Mouse (Mus musculus) midbrain, embryonic 15.5 days (tissue): ENCODE measurements around the gene Bche. TPM values are rescaled to one million over a fixed set of nuclear protein-coding genes. Genes with fewer than 3 reads are reported as not detected.
A peak's percentile ranks its signal among the peaks of the same experiment; 100 is the strongest.

Source experiments
- ATAC-seq: fragments of 200-750 bp; cut with Nextera tagmentation; replicated peaks from 2 replicates; pipeline ENCODE4 v1.8.0; 2017; ENCODE audit warnings: moderate TSS enrichment
- H3K27ac ChIP-seq: fragments of 300-500 bp; sonication (generic); 2 replicates; pipeline ENCODE4 v1.5.1; 2015; ENCODE audit warnings: mild to moderate bottlenecking, inconsistent platforms
- H3K27me3 ChIP-seq: fragments of 300-500 bp; sonication (generic); replicated peaks from 2 replicates; pipeline ENCODE4 v1.6.1; 2015; ENCODE audit warnings: inconsistent platforms
- H3K36me3 ChIP-seq: fragments of 300-500 bp; sonication (generic); replicated peaks from 2 replicates; pipeline ENCODE4 v1.6.1; 2015; ENCODE audit warnings: inconsistent platforms
- H3K4me1 ChIP-seq: fragments of 300-500 bp; sonication (generic); 2 replicates; pipeline ENCODE4 v1.6.1; 2015; ENCODE audit warnings: inconsistent platforms
- H3K4me2 ChIP-seq: fragments of 300-500 bp; sonication (generic); 2 replicates; pipeline ENCODE4 v1.6.1; 2015; ENCODE audit warnings: inconsistent platforms, mild to moderate bottlenecking, moderate library complexity
- H3K4me3 ChIP-seq: fragments of 300-500 bp; sonication (generic); 2 replicates; pipeline ENCODE4 v1.5.1; 2015; ENCODE audit warnings: mild to moderate bottlenecking, inconsistent platforms
- H3K9ac ChIP-seq: fragments of 300-500 bp; sonication (generic); 2 replicates; pipeline ENCODE4 v1.6.1; 2015; ENCODE audit warnings: mild to moderate bottlenecking, inconsistent platforms
- H3K9me3 ChIP-seq: fragments of 300-500 bp; sonication (generic); 2 replicates; pipeline ENCODE4 v1.6.1; 2016; ENCODE audit warnings: inconsistent platforms
- WGBS: fragments of 180-500 bp; shearing (Covaris S2); methylation state at CpG from one replicate; pipeline ENCODE4 v1.1.7; 2015; ENCODE audit warnings: mixed read lengths; 5-methylcytosine and 5-hydroxymethylcytosine counted together
- polyA plus RNA-seq: library from polyadenylated mRNA; unstranded; fragments of >200 nt; fragmentation: Nextera tagmentation; extraction: Ambion mirVana; gene quantifications from 2 replicates; pipeline ENCODE4 v1.2.1, GENCODE M21; 2015

The Bche gene
- 1.0 and 1.1 TPM in 2 replicates for polyA plus RNA-seq

DNA sequence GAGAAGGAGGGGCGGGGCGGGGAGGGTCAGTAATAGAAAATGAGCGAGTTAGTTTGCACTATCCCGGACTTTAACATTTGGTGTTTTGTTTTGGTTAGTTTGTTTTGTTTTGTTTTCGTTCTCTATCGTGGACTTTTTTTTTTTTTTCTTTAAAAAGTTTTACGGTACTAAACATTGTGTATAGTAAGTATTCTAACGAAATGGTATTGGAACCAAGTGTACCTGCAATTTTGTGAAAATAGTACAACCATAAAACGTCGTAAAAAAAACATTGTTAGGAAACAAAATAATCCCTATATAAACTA lies at the start of gene Bche:
Gene Bche, minus strand, starts transcription at position 6 of the 305 bp plus-strand sequence.
- WGBS: 16% methylated on average over 10 of the region's 10 CpGs
- Histone ChIP-seq H3K4me3 (peak within 1 kb of the TSS; percentile 41), H3K4me2 (peak within 1 kb of the TSS; percentile 83), H3K27ac (no peak within 1 kb of the TSS), H3K9ac (peak within 1 kb of the TSS; percentile 33), H3K4me1 (no peaks in the 10 kb centered on the region), H3K36me3 (no peaks in the 10 kb centered on the region), H3K27me3 (no peaks in the 10 kb centered on the region), H3K9me3 (no peaks in the 10 kb centered on the region)
- no peak for ATAC-seq

DNA sequence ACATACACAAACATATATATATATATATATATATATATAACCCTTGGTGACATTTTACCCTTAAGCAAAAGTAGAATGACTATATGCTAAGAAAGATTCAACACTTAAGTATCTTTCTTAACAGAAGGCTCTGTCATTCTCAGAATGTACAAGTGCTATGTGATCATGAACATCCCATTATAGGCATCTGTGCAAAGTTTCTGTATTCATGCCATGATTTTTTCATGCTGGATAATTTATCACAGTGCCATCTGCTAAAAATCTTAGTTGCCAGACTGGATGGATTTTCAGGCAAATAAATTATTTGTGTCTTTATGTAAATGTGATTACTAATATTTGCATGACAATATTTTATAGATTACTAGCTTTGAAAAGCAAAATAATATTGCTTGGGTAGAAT lies 33.8 kb upstream of the Bche start:
- Histone ChIP-seq H3K9me3 (no peaks in the 10 kb centered on the region), H3K4me2 (no peak overlapping the region), H3K4me1 (no peaks in the 10 kb centered on the region), H3K27me3 (no peaks in the 10 kb centered on the region), H3K9ac (no peak overlapping the region), H3K27ac (no peak overlapping the region), H3K4me3 (no peak overlapping the region), H3K36me3 (no peaks in the 10 kb centered on the region)
- ATAC-seq: no peak

DNA sequence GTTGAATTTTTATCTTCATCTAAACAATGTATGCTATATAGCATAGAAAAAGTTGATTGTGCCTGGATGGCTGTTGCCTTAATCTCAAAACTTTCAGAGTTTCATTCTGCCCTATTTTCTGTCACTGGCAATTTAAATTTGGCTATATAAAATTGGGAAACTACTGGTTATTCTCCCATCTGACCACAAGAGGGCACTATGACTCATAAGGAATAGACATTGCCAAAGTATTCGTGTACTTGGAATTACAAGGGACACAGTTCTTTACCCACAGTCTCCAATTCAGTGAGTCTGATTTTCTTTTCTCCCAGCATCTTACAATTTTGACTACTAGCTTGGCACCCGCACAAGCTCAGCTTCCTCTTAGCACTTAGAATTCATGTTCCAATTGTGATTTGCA lies 23.5 kb upstream of the Bche start:
- no peak for ATAC-seq
- Histone ChIP-seq H3K4me2 (no peak overlapping the region), H3K27me3 (no peaks in the 10 kb centered on the region), H3K9me3 (no peaks in the 10 kb centered on the region), H3K9ac (no peak overlapping the region), H3K4me1 (no peaks in the 10 kb centered on the region), H3K4me3 (no peak overlapping the region), H3K27ac (no peak overlapping the region), H3K36me3 (no peaks in the 10 kb centered on the region)
- WGBS: 38% methylated on average over 2 of the region's 2 CpGs

DNA sequence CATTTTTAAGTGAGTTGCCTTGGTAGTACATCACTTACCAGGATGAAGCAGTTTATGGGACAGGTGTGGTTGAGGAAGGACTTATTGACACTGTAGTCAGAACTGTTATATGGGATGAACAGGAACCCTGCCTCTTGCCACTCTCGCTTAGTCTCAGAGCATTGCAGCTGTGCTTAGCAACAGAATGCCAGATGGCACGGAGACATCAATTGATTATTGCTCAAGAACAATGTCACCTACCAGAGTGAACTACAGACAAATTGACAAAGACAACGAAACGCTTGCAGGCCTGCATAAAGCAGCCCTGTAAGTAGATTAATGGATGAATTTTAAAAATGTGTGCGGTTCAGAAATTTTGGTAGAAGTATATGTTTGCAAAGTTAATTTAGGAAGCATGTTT lies 21.3 kb upstream of the Bche start:
- Histone ChIP-seq H3K4me1 (no peaks in the 10 kb centered on the region), H3K4me2 (no peak overlapping the region), H3K27ac (no peak overlapping the region), H3K9me3 (no peaks in the 10 kb centered on the region), H3K36me3 (no peaks in the 10 kb centered on the region), H3K27me3 (no peaks in the 10 kb centered on the region), H3K9ac (no peak overlapping the region), H3K4me3 (no peak overlapping the region)
- WGBS: 65% methylated on average over 5 of the region's 5 CpGs
- ATAC-seq: no peak

DNA sequence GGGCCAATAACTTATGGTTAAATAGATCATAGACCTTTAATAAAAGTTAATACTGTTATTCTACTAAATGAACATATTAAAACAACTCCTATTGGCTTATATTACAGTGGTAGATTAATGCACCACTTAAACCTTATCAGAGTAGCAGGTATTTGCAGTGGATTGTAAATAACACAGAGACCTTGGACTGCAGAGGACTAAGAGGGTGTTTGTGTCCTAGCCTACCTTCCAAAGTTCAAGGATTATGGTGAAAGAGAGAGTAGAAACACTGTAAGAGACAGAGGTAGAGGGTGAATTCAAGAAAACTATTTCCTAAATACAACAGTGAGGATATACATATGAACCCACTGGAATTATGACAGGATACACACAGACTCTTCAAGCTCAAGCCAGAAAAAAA lies 17.5 kb upstream of the Bche start:
- no peaks in the 10 kb centered on the region for H3K4me1 ChIP-seq
- no peak overlapping the region for H3K9ac ChIP-seq
- H3K36me3 ChIP-seq: no peaks in the 10 kb centered on the region
- H3K4me2 ChIP-seq: no peak overlapping the region
- no peaks in the 10 kb centered on the region for H3K9me3 ChIP-seq
- H3K27ac ChIP-seq: no peak overlapping the region
- no peak overlapping the region for H3K4me3 ChIP-seq
- no peaks in the 10 kb centered on the region for H3K27me3 ChIP-seq
- no peak for ATAC-seq

DNA sequence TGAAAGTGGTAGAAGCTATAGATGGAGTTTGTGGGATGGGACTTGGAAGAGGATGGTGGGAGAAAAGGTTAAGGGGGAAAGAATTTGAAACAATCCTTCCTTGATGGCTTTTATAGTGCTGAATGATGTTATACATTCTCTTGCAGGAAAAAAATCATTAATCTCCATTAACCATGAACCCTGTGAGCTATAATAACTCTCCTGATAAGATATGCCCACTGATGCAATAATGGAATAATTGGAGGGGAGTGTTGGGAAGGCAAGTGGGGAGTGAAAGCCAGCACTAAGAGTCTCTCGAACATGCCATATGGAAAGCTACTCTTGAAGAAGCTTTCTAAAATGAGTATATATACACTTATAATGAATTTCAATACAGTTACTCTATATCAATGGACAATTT lies 16.7 kb upstream of the Bche start:
- Histone ChIP-seq H3K4me1 (no peaks in the 10 kb centered on the region), H3K4me2 (no peak overlapping the region), H3K27ac (no peak overlapping the region), H3K27me3 (no peaks in the 10 kb centered on the region), H3K9me3 (no peaks in the 10 kb centered on the region), H3K9ac (no peak overlapping the region), H3K36me3 (no peaks in the 10 kb centered on the region), H3K4me3 (no peak overlapping the region)
- WGBS: 97% methylated on average over 1 of the region's 1 CpGs
- no peak for ATAC-seq

DNA sequence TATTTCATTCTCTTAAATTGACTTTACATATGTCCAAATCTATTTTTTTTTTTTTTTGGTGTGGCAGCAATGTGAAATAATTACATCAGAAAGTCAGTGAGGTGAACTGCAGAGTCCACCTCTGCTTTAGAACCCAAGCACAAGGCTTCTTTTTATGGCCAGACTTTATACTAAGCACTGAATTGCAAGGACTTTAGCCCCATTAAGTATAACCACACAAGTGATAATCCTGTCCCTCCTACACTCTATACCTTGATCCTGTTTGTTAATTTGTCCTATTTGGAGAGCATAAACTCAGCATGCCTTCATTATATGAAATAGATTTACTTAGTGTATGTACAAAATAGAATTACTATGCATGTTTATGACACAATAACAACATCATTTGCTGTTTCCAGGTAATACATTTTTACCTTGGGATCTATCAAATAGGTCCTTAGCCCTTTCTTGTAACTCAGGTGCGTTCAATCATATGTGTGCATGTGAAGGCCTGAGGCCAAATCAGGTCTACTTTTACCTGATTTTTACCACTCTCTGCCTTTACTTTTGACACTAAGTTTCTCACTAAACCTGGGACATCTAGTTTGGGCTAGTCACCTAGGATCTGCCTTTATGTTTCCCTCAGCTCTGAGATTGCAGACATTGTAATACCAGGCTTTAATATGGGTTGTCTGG lies 9.5 kb upstream of the Bche start:
- no peak for ATAC-seq
- Histone ChIP-seq H3K27me3 (no peaks in the 10 kb centered on the region), H3K9me3 (no peaks in the 10 kb centered on the region), H3K9ac (no peak overlapping the region), H3K4me3 (no peak overlapping the region), H3K4me2 (no peak overlapping the region), H3K4me1 (no peaks in the 10 kb centered on the region), H3K36me3 (no peaks in the 10 kb centered on the region), H3K27ac (no peak overlapping the region)
- 92% methylated on average over 1 of the region's 1 CpGs for WGBS

DNA sequence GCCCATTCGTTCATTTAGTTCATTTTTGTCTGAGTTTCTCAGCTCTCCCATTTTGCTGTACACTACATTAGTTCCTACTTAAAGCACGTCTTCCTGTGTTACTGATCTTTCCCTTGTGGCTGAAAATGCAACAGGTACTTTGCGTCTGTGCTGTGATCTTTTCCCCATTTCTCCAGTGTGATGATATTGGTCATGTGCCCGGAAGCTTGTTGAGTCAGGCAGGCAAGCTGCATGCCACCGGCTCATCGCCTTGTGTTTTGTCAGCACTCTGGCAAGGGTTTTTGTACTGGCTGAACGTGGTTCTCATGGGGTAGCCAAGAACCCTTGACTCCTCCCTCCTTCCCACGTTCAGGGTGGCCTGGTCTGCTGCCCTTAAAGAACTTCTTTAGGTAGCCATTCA lies 1.7 kb upstream of the Bche start:
- no peaks in the 10 kb centered on the region for H3K36me3 ChIP-seq
- H3K4me2 ChIP-seq: no peak overlapping the region
- H3K9ac ChIP-seq: no peak overlapping the region
- H3K27ac ChIP-seq: no peak overlapping the region
- H3K4me1 ChIP-seq: no peaks in the 10 kb centered on the region
- H3K27me3 ChIP-seq: no peaks in the 10 kb centered on the region
- no peak for ATAC-seq
- WGBS: 74% methylated on average over 8 of the region's 8 CpGs
- no peaks in the 10 kb centered on the region for H3K9me3 ChIP-seq
- H3K4me3 ChIP-seq: no peak overlapping the region

DNA sequence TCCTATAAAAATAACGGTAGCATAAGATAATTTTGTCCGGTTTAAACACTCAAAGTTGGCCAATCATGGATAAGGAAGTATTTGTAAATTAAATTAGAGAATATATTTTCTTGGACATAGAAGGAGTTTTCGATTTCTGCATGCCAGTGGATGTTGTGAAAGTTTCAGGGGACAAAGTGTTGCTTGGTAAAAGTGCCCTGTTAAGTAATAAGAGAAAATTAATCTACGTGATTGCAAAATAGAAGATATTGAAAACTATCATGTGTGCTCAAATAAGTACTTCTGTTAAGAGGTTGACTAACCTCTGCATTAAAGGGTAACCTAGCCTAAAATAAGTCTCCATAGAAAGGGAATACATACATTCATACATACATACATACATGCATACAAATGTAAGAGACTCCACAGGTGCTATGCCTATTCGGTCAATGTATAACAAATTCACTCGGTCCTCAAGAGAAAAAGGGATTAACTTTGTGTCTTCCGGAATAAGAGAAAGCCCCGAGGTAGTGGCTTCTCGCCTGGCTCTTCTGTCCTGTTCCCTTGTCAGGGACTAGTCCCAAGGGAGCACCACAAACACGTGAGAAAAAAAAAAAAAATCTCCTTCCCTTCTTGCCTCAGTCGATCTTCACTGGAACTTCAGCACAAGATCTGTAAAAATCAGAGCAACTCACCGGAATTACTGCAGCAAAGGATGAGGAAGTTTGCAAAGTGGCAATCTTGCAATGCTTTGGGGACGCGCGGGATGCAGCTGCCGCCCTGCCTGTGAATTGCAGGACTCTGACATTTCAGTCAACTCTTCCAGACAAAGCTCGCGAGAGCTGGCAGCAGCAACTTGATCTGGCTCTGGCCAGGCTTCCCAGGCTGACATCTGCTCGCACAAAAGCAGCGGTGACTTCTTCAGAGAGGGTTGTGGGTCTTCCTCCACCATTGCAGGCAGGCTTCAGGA lies 480 bp downstream of the Bche start:
- H3K27me3 ChIP-seq: no peaks in the 10 kb centered on the region
- H3K9me3 ChIP-seq: no peaks in the 10 kb centered on the region
- no peaks in the 10 kb centered on the region for H3K36me3 ChIP-seq
- H3K4me2 ChIP-seq: peak overlapping the region; percentile 83
- H3K4me1 ChIP-seq: no peaks in the 10 kb centered on the region
- H3K9ac ChIP-seq: peak overlapping the region; percentile 33
- ATAC-seq: peak; percentile 94
- WGBS: 19% methylated on average over 20 of the region's 20 CpGs
- peak overlapping the region; percentile 41 for H3K4me3 ChIP-seq
- no peak overlapping the region for H3K27ac ChIP-seq

DNA sequence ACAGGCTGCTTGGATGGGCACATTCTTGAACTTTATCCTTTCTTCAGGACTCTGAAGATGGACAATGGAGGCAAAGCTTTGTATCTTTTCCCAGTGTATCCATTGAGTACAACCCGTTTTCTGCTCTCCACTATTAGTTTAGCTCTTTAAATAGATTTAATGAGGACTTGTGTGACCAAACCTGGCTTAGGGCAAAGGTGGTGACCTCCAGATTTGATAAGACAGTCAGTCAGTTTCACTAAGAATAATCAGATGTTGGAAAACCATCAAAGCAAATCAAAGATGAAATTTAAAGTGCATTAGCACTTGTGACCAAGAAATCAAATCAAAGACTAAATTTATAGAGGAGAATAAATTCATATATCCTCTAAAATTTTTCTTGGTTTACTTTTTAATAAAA lies 1.7 kb downstream of the Bche start:
- Histone ChIP-seq H3K9me3 (no peaks in the 10 kb centered on the region), H3K27me3 (no peaks in the 10 kb centered on the region), H3K4me1 (no peaks in the 10 kb centered on the region), H3K9ac (no peak overlapping the region), H3K4me2 (no peak overlapping the region), H3K27ac (no peak overlapping the region), H3K4me3 (no peak overlapping the region), H3K36me3 (no peaks in the 10 kb centered on the region)
- ATAC-seq: no peak
- WGBS: 35% methylated on average over 1 of the region's 1 CpGs

DNA sequence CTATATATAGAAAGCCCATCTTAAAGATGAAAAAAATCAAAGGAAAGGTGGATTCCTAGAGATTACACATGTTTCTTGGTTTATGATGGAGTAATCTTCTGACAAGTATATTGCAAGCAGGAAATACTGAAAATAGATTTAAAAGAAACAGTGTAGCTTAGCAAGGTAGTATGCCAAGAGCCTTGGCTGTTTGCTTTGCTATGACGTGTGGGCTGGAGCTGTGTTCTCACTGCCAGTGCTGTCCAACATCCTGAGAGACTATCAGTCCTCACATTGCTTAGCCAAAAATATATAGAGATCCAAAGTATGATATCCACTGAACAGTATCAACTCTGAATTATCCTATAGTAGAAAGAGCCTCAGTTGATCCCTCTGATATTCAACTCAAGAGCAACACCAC lies 9.3 kb downstream of the Bche start:
- H3K27ac ChIP-seq: no peak overlapping the region
- H3K9me3 ChIP-seq: no peaks in the 10 kb centered on the region
- no peak overlapping the region for H3K4me3 ChIP-seq
- H3K27me3 ChIP-seq: no peaks in the 10 kb centered on the region
- H3K4me2 ChIP-seq: no peak overlapping the region
- no peak for ATAC-seq
- WGBS: 92% methylated on average over 1 of the region's 1 CpGs
- H3K4me1 ChIP-seq: no peaks in the 10 kb centered on the region
- H3K36me3 ChIP-seq: no peaks in the 10 kb centered on the region
- no peak overlapping the region for H3K9ac ChIP-seq

DNA sequence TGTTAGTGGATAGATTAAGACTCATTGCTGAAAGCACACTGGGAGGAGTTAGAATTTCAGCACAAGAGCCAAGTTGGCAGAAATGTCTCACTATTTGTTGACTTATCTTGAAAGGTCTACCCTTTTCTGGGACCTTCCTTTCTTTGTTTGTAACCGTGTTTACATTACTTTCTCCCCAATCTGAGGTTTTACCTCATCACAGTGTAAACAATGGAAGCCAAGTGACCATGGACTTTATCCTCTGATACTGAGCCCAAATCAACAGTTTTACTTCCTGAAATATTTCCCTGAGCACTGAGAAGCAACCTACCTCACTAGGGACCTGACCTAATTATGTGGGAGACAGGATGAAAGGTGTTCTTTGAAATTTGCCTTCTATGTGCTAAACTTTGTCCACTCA lies 34.9 kb downstream of the Bche start:
- H3K4me3 ChIP-seq: no peak overlapping the region
- no peak overlapping the region for H3K4me2 ChIP-seq
- no peaks in the 10 kb centered on the region for H3K27me3 ChIP-seq
- H3K36me3 ChIP-seq: no peaks in the 10 kb centered on the region
- no peak overlapping the region for H3K27ac ChIP-seq
- WGBS: 83% methylated on average over 1 of the region's 1 CpGs
- ATAC-seq: no peak
- H3K9ac ChIP-seq: no peak overlapping the region
- H3K4me1 ChIP-seq: no peaks in the 10 kb centered on the region
- no peaks in the 10 kb centered on the region for H3K9me3 ChIP-seq

DNA sequence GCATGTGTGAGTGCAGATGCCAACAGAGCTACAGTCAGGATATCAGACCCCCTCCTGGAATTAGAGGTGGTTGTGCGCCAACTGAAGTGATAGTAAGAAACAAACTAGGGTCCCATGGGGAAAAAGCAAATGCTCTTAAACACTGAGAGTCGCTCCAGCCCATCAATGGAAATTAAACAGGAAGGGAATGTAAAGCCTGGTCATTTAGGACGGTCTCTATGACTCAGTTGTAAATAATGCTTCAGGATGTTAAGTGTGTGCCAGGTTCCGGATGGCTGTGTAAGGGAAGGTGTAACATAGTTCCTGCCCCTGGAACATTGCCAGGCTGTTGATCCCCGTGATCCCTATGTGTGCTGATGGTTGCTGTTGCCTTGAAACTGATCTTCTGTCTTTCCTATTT lies 40.0 kb downstream of the Bche start:
- Histone ChIP-seq H3K27me3 (no peaks in the 10 kb centered on the region), H3K9me3 (no peaks in the 10 kb centered on the region), H3K4me3 (no peak overlapping the region), H3K9ac (no peak overlapping the region), H3K27ac (no peak overlapping the region), H3K36me3 (no peaks in the 10 kb centered on the region), H3K4me2 (no peak overlapping the region), H3K4me1 (no peaks in the 10 kb centered on the region)
- WGBS: 88% methylated on average over 5 of the region's 5 CpGs
- no peak for ATAC-seq
